Mouse (Mus musculus): Measurements from ENCODE around the gene Mpp6. TPM values are rescaled to one million over a fixed set of nuclear protein-coding genes. Genes with fewer than 3 reads are reported as not detected.

Gene Mpp6
- total RNA-seq, 2 experiments from 2014 or later = 88.7 to 94.5 TPM

GRCm38 (mm10) chr6:50215986-50216385 is 105.9 kb downstream of the Mpp6 start:
- no peak for DNase-seq (ENCODE audit: low spot score in 2 of 2)
- intact Hi-C loops (cut with DNase I) = no loop called here

- no peak for DNase-seq (ENCODE audit: low spot score in 2 of 2)
- intact Hi-C loops (cut with DNase I) = no loop called here
These were observed 108.6 kb downstream of the Mpp6 start for GRCm38 (mm10) chr6:50218628-50219027.

DNA sequence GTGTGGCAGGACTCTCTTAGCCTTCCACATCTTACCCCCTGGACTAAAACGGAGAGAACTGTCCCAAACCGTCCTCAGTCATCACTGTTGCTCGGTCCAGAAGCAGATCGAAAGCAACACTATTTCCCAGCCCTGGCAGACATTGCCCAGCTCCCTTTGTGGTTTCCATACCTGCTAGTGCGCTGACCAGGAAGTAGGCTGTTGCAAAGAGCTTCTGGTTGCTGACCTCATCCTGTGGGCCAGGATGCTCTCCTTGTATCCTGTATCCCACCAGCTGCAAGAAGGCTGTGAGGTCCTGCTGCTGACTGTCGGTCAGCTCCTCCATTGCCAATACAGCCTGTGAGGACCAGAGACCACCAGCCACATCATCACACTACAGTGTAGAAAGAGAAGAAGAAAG is 109.0 kb downstream of the Mpp6 start:
- no peak for DNase-seq (ENCODE audit: low spot score in 2 of 2)
- intact Hi-C loops (cut with DNase I) = no loop called here

DNA sequence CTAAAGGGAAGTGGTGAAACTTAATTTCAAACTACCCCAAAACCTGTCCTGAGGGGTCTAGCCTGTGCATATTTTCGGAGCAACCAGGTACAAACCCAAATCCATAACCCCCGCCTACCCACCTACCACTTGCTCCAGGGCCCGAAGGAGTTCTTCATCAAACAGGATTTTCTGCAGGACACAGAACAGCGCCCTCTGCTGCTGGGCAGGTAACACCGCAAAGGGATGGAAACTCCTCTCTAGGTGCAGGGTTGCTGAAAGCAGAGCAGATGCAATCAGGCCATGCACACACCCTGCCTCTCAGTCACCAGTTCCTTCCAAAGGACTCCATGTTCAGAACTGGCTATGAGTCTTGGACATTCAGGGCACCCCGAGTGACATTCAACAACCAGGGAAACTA is 110.8 kb downstream of the Mpp6 start:
- peak in 1 of 2 experiments; percentile 21 for DNase-seq (ENCODE audit: low spot score in 2 of 2)
- intact Hi-C loops (cut with DNase I) = no loop called here

- DNase-seq (ENCODE audit: low spot score in 2 of 2) = no peak
- intact Hi-C loops (cut with DNase I) = no loop called here
These were observed 112.3 kb downstream of the Mpp6 start for GRCm38 (mm10) chr6:50222351-50222750.

DNA sequence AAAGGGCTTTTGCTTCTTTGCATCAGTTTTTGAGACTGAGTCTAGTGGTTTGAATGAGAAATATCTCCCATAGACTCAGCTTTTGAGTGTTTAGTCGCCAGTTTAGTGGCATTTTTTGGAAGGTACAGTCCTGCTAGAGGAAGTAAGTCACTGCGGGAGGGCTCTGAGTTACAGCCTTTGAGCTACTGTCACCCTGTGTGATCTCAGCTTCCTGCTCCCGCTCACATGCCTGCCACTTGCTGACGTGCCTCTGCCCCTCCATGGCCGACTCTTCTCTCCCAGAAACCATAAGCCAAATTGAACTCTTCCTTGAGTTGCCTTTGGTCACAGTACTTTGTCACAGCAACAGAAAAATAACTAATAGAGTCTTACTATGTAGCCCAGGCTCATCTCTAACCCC is 112.9 kb downstream of the Mpp6 start:
- intact Hi-C loops (cut with DNase I) = no loop called here
- DNase-seq (ENCODE audit: low spot score in 2 of 2) = no peak

DNA sequence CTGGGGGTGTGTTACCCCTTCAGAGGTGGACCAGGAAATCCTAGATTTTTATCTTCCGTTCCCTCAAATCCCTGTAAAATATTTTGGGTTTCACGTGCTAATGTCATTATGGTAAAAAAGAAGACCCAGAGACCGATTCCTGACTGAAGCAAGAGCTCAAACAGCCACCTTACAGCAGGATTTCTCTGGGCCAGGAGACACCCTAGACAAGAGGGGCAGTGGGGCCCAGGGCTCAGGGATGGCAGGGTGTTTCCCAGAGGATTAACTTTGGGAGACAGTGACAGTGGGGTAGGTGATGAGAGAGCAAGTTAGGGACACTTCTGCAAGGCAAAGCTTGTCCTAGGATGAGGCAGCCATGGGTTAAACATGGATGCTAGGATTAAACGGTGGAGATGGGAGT is 113.6 kb downstream of the Mpp6 start:
- intact Hi-C loops (cut with DNase I) = no loop called here
- no peak for DNase-seq (ENCODE audit: low spot score in 2 of 2)

- no peak for DNase-seq (ENCODE audit: low spot score in 2 of 2)
These were observed 115.2 kb downstream of the Mpp6 start for GRCm38 (mm10) chr6:50225232-50225631.

DNA sequence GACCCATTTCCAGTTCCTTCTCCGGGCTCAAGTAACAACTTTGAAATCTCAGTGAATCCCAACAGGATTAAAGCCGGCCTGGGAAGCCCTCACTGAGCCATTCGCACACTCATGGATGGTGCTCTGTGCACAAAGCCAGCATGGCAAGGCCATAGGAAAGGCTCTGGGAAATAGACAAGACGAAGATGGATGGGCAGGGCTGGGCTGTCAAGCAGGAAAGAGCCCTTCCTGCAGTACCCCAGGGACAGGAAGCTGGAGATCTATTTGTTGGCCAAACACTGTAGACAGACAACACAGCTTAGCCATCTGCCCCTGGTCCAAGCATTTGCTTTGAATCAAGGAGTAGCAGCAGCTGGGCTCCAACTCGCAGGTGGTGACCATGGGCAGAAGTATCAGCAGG is 118.1 kb downstream of the Mpp6 start:
- DNase-seq (ENCODE audit: low spot score in 2 of 2) = no peak
- intact Hi-C loops (cut with DNase I) = no loop called here

More at GRCm38 (mm10) chr6:50225232-50225631, 115.2 kb downstream of the Mpp6 start:
- intact Hi-C loops (cut with DNase I) = no loop called here

GRCm38 (mm10) chr6:50231288-50231687 is 121.2 kb downstream of the Mpp6 start:
- intact Hi-C loops (cut with DNase I) = no loop called here
- no peak for DNase-seq (ENCODE audit: low spot score in 2 of 2)

DNA sequence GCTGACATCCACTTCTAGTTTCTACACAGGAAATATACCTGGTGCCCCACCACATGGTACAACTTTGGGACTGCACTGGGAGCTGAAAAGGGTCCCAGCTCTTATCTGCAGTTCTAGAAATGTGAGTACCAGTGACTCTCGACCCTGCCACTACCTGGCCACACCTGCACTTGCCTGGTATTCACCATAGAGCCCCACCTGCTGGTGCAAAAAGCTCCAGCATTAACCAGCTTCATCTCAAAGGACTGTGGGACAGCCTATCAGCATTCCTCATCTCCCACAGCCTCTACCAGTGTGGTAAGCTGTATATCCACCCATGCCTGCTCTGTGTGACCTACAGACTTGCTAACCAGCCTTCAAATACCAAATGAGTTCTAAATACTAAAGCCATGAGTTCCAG is 122.9 kb downstream of the Mpp6 start:
- no peak for DNase-seq (ENCODE audit: low spot score in 2 of 2)
- intact Hi-C loops (cut with DNase I) = no loop called here

- DNase-seq (ENCODE audit: low spot score in 2 of 2) = no peak
- intact Hi-C loops (cut with DNase I) = no loop called here
These were observed 127.9 kb downstream of the Mpp6 start for GRCm38 (mm10) chr6:50237963-50238362.

DNA sequence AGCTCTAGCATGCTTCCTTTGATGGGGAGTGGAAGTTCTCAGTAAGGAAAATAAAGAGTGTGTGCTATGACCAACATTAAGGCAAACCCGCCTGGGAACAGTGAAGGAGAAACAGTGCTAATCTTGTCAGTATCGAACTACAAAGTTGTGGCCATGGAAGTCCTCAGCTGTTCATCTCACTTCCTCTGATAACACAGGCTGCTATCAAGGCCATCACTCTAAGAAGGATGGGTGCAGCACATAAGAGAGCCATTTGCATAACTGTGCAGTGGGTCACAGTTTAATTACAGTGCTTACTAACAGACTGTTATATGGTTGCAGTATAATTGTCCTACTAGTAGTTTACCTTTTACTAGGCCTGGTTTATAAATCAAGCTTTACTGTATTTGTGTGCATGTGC is 129.9 kb downstream of the Mpp6 start:
- intact Hi-C loops (cut with DNase I) = no loop called here

GRCm38 (mm10) chr6:50240437-50240836 is 130.4 kb downstream of the Mpp6 start:
- intact Hi-C loops (cut with DNase I) = no loop called here
- no peak for DNase-seq (ENCODE audit: low spot score in 2 of 2)

More for the DNA sequence above, 129.9 kb downstream of the Mpp6 start:
- no peak for DNase-seq (ENCODE audit: low spot score in 2 of 2)

GRCm38 (mm10) chr6:50244126-50244525 is 134.1 kb downstream of the Mpp6 start:
- intact Hi-C loops (cut with DNase I) = no loop called here
- no peak for DNase-seq (ENCODE audit: low spot score in 2 of 2)

GRCm38 (mm10) chr6:50244967-50245366 is 134.9 kb downstream of the Mpp6 start:
- DNase-seq (ENCODE audit: low spot score in 2 of 2) = no peak
- intact Hi-C loops (cut with DNase I) = no loop called here

GRCm38 (mm10) chr6:50247356-50247755 is 137.3 kb downstream of the Mpp6 start:
- intact Hi-C loops (cut with DNase I) = no loop called here

DNA sequence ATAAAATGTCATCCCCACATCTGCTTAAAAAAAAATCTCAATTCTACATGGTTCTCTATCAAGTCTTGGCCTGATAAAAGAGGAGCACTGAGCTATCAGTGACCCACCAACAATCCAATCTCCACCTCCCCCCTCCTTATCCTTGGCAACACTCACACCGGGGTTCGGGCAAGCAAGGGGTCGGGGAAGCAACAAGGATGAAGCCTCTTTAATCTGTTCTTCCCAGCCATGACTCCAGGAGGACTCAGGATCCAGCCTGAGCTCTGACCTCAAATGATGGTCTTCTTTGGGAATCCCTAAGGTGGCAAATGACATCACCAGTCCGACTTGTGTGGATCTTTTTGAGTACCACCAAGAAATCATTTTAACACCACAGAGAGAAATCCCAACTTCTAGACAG is 137.8 kb downstream of the Mpp6 start:
- no peak for DNase-seq (ENCODE audit: low spot score in 2 of 2)
- intact Hi-C loops (cut with DNase I) = no loop called here

More at GRCm38 (mm10) chr6:50247356-50247755, 137.3 kb downstream of the Mpp6 start:
- no peak for DNase-seq (ENCODE audit: low spot score in 2 of 2)

Data from left cerebral cortex, postnatal 14 days (tissue).